Mouse (Mus musculus) liver, embryonic 14.5 days (tissue): ENCODE measurements around the gene Ywhag.

ENCODE experiments used
- CTCF ChIP-seq: IDR thresholded peaks from 2 replicates; pipeline ENCODE4 v1.5.1; 2016; ENCODE audit warnings: antibody characterized with exemption, low read depth, control low read depth
- EP300 ChIP-seq: IDR thresholded peaks from 2 replicates; pipeline ENCODE4 v1.6.1; 2016; ENCODE audit warnings: antibody characterized with exemption, low read depth

DNA sequence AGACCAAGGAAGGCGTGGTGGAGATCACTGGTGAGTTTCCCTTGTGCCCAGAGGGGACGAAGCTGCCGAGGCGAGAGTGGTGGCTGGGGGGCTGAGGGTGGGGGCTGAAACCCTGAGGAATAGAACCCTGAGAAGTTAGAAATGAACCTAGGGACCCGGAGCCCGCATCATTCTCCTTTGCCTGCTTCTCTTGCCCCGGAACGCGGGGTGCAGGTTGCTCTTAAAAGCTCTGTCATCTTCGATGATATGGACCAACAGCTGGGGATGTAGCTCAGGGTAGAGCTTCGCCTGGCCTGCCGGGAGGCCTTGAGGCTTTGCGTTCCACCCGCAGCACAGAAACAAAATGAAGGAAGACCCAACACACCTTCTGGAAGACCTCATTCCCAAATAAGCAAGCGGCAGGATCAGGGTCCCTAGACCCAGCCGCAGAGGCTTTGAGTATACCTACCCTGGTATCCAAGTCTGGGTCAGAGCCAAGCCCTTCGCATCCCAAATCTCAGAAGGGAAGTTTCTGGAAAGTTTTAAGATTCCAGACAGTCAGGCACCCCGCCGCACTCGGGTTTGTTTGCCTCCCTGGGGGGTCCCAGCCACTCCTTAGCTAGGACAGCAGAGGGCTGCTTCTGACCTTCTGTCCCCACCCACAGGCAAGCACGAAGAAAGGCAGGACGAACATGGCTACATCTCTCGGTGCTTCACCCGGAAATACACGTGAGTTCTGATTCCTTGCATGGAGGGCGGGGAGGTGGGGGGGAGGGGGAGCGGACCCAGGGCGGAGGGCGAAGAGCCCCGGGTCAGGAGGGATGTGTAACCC is 45.8 kb downstream of the Ywhag start:
- TF ChIP-seq CTCF: no peak
- TF ChIP-seq EP300: no peak
